Mouse (Mus musculus) macrophage (primary cell): ENCODE measurements at regions not wholly inside any gene's neighbourhood (a gene's known extent, or its start where the extent isn't known, plus 50 kb on each side); places are given as distances from the start of the nearest gene placed in this dataset.

ENCODE experiments used
- H3K27ac ChIP-seq: fragments of 350-480 bp; formaldehyde crosslinking; 2 replicates; pipeline ENCODE4 v1.9.0; 2021
- H3K36me3 ChIP-seq: fragments of 350-480 bp; formaldehyde crosslinking; 2 replicates; pipeline ENCODE4 v1.9.0; 2021; ENCODE audit errors: inconsistent target
- H3K4me3 ChIP-seq: fragments of 350-480 bp; formaldehyde crosslinking; 2 replicates; pipeline ENCODE4 v1.9.0; 2021; ENCODE audit errors: inconsistent target
- H3K79me2 ChIP-seq: fragments of 350-480 bp; formaldehyde crosslinking; 2 replicates; pipeline ENCODE4 v1.9.0; 2021; ENCODE audit errors: inconsistent target
- WGBS: methylation state at CpG from one replicate; pipeline ENCODE4 v1.1.7; 2026; ENCODE audit warnings: inconsistent platforms; ENCODE audit not compliant: missing documents; 5-methylcytosine and 5-hydroxymethylcytosine counted together

DNA sequence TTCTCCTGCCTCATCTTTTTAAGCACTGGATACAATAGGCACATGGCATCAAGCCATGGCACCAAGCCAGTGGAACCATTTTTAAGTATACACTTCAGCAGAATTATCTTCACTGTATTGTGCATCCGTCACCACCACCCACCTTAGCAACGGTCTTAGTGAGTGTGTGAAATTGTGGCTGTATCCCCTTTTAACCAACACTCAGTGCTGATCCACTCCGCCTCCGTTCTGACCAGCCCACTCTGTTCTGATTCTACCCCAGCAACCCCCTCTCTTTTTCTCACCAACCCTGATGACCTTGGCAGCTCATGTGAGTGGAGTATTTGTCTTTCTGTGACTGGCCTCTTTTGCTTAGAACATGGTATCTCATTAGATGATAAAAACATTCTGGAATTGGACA is 662.2 kb downstream of the Zfp706 start:
- no peaks in the 10 kb centered on the region for H3K79me2 ChIP-seq
- H3K36me3 ChIP-seq = no peaks in the 10 kb centered on the region
- no peak overlapping the region for H3K4me3 ChIP-seq
- no peak overlapping the region for H3K27ac ChIP-seq
- 93% methylated on average over 4 of the region's 4 CpGs for whole genome bisulfite sequencing

DNA sequence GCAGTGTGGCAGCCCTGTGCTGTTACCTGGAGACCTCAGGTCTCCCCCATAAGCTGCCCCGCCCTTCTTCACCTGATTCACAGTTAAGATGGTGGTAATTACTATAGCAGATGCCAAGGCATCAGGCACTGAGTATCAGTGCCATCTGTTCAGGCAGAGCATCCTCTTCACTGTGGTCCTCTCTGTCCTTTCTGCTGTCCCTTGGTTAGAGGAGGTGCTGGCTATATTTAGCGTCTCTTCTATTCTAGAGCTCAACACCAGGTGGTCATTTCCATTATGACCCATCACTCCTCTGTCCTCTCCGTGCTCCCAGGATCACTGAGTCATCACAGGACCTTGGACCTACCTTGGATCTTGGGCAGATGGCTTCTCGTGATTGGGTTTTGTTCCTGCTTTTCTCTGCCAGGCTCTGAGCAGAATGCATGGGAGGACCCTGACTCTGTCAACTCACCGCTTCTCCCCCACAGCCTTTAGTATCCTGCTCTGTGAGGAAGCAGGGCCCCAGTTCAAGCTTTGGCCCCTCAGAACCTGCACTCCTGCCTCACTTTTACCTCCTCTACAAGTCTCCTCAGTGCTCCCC is 667.5 kb downstream of the Zfp706 start:
- H3K79me2 ChIP-seq = no peaks in the 10 kb centered on the region
- no peak overlapping the region for H3K27ac ChIP-seq
- H3K4me3 ChIP-seq = no peak overlapping the region
- WGBS = 90% methylated on average over 5 of the region's 5 CpGs
- no peaks in the 10 kb centered on the region for H3K36me3 ChIP-seq

DNA sequence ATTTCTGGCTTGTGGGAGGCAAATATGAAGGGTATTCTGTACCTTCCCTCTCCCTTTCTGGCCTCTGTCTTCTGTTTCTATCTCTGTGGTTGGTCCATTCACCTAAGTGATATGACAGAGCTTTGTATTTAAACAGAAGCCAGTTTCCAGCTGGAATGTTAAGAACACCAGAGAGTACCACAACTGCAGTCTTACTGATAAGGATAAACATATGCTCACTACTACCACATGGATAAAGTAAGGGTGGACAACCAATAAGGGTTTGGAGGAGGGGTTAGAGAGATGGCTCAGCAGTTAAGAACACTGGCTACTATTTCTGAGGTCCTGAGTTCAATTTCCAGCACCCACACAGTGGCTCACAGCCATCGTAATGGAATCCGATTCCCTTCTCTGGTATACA is 668.8 kb downstream of the Zfp706 start:
- WGBS = 96% methylated on average over 2 of the region's 2 CpGs
- H3K36me3 ChIP-seq = no peaks in the 10 kb centered on the region
- H3K79me2 ChIP-seq = no peaks in the 10 kb centered on the region
- H3K27ac ChIP-seq = no peak overlapping the region
- no peak overlapping the region for H3K4me3 ChIP-seq

DNA sequence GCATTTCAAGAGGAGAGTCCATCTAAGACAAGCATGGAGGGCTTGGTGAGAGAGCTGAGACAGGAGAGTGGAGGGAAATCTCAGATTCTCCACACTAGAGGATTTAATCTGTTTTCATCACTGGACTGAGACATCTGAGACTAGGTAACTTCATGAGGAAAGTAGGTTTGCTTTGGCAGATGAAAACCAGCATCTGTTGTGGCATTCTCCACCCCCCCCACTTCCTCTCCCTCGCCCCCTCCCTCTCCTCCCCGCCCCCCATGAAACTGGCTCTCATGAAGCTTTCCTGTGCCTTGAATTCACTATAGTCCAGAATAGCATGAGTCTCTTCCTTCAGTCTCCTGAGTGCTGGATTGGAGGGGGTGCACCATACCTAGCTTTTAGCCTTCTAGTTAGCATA is 670.7 kb downstream of the Zfp706 start:
- Histone ChIP-seq H3K4me3 (no peak overlapping the region), H3K27ac (no peak overlapping the region), H3K79me2 (no peaks in the 10 kb centered on the region), H3K36me3 (no peaks in the 10 kb centered on the region)
- 30% methylated on average over 2 of the region's 2 CpGs for WGBS

DNA sequence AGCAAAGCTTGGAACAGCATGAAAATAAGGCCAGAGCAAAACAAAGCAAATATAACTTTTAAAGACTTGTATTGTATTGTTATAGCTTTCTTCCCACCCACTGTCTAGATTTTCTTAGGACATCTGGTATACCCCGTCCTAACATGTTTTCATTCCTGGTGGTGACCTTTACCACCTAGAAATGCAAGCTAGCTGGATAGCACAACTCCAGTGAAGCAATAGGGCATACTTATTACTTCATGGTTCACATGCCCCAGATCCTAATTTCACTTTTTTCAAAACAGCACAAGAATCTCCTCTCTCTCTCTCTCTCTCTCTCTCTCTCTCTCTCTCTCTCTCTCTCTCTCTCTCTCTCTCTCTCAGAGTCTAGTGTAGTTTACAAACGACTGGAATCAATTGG is 672.5 kb downstream of the Zfp706 start:
- H3K4me3 ChIP-seq = no peak overlapping the region
- no peaks in the 10 kb centered on the region for H3K36me3 ChIP-seq
- H3K27ac ChIP-seq = peak overlapping the region; percentile 96
- no peaks in the 10 kb centered on the region for H3K79me2 ChIP-seq
- WGBS = 60% methylated on average over 2 of the region's 2 CpGs

DNA sequence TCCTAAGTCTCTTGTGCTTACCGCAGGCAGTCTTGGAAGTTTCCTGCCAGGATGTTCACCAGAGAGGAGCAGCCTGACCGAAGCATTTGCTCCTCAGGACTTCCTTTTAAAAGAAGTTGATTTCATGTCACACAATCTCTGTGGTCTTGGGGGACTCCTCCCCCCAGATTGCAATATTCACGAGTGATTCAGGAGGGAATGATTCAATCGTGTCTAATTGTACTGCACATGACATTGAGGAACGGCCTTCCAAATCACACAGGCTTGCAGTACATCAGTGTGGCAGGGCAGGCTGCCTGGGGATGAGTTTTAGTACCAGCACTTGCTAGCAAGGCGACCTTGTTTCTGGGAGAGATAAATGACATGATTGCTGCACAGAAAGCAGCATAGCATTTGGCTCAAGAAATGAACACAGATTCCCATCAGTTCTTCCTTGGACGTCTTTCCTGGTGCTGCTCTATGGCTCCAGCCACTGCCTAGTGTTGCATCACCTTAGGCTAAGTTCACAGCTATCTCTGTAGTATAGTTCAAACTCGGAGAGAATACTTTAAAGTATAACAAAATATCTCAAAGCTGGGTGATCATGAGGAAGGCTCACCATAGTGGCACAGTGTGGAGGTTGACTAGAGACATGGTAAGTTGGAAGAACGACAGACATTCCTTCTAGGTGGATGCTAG is 673.0 kb downstream of the Zfp706 start:
- H3K27ac ChIP-seq = peak overlapping the region; percentile 96
- H3K36me3 ChIP-seq = no peaks in the 10 kb centered on the region
- H3K79me2 ChIP-seq = no peaks in the 10 kb centered on the region
- 35% methylated on average over 9 of the region's 9 CpGs for WGBS
- no peak overlapping the region for H3K4me3 ChIP-seq

GRCm38 (mm10) chr15:36333857-36334256 is 673.7 kb downstream of the Zfp706 start:
- Histone ChIP-seq H3K27ac (peak overlapping the region; percentile 96), H3K79me2 (no peaks in the 10 kb centered on the region), H3K4me3 (no peak overlapping the region), H3K36me3 (no peaks in the 10 kb centered on the region)
- WGBS = 0% methylated on average over 1 of the region's 1 CpGs

GRCm38 (mm10) chr15:36333265-36333664 is 674.3 kb downstream of the Zfp706 start:
- 80% methylated on average over 3 of the region's 3 CpGs for WGBS
- Histone ChIP-seq H3K4me3 (no peak overlapping the region), H3K36me3 (no peaks in the 10 kb centered on the region), H3K79me2 (no peaks in the 10 kb centered on the region), H3K27ac (peak overlapping the region; percentile 96)
